Mouse (Mus musculus) kidney, embryonic 16.5 days (tissue): ENCODE results near the gene Usp7. TPM values are rescaled to one million over a fixed set of nuclear protein-coding genes. Genes with fewer than 3 reads are reported as not detected.

Experiments
- ATAC-seq: fragments of 200-750 bp; cut with Nextera tagmentation; 2 replicates; pipeline ENCODE4 v1.8.0; 2017; ENCODE audit warnings: moderate TSS enrichment; ENCODE audit not compliant: low FRiP score, low TSS enrichment
- H3K27ac ChIP-seq: fragments of 300-500 bp; sonication (generic); 2 replicates; pipeline ENCODE4 v1.5.1; 2014; ENCODE audit warnings: low read length
- H3K27me3 ChIP-seq: fragments of 300-500 bp; sonication (generic); 2 replicates; pipeline ENCODE4 v1.6.1; 2014; ENCODE audit warnings: low read length, control low read depth, mixed read lengths; ENCODE audit not compliant: insufficient read depth
- H3K36me3 ChIP-seq: fragments of 300-500 bp; sonication (generic); 2 replicates; pipeline ENCODE4 v1.6.1; 2014; ENCODE audit warnings: low read length, control low read depth, mixed read lengths; ENCODE audit not compliant: insufficient read depth
- H3K4me1 ChIP-seq: fragments of 300-500 bp; sonication (generic); 2 replicates; pipeline ENCODE4 v1.6.1; 2014; ENCODE audit warnings: low read length, control low read depth, mixed read lengths; ENCODE audit not compliant: insufficient read depth
- H3K4me2 ChIP-seq: fragments of 300-500 bp; sonication (generic); replicated peaks from 2 replicates; pipeline ENCODE4 v1.6.1; 2014; ENCODE audit warnings: low read depth, low read length
- H3K4me3 ChIP-seq: fragments of 300-500 bp; sonication (generic); 2 replicates; pipeline ENCODE4 v1.5.1; 2014; ENCODE audit warnings: mild to moderate bottlenecking, low read length
- H3K9ac ChIP-seq: fragments of 300-500 bp; sonication (generic); replicated peaks from 2 replicates; pipeline ENCODE4 v1.6.1; 2014; ENCODE audit warnings: low read length
- H3K9me3 ChIP-seq: fragments of 300-500 bp; sonication (generic); 2 replicates; pipeline ENCODE4 v1.6.1; 2016; ENCODE audit warnings: low read length, control low read depth
- whole genome bisulfite sequencing: fragments of 180-500 bp; shearing (Covaris S2); extraction: QIAGEN DNeasy Blood & Tissue Kit; methylation state at CpG from one replicate; pipeline ENCODE4 v1.1.7; 2014; 5-methylcytosine and 5-hydroxymethylcytosine counted together
- polyA plus RNA-seq: library from polyadenylated mRNA; unstranded; fragments of >200 nt; fragmentation: Nextera tagmentation; extraction: Ambion mirVana; gene quantifications from 2 replicates; pipeline ENCODE4 v1.2.1, GENCODE M21; 2015

The Usp7 gene
- polyA plus RNA-seq, 1 experiment from 2014 or later: 23.8 TPM

GRCm38 (mm10) chr16:8743989-8744388, 48.1 kb downstream of the Usp7 start:
- H3K4me1 ChIP-seq: no peaks in the 10 kb centered on the region
- no peak for ATAC-seq
- H3K9ac ChIP-seq: no peak overlapping the region
- no peaks in the 10 kb centered on the region for H3K27me3 ChIP-seq
- H3K4me3 ChIP-seq: no peak overlapping the region
- no peak overlapping the region for H3K4me2 ChIP-seq
- WGBS: 78% methylated on average over 3 of the region's 3 CpGs
- H3K9me3 ChIP-seq: no peaks in the 10 kb centered on the region
- no peaks in the 10 kb centered on the region for H3K36me3 ChIP-seq
- H3K27ac ChIP-seq: no peak overlapping the region

GRCm38 (mm10) chr16:8741697-8742096, 50.4 kb downstream of the Usp7 start:
- Histone ChIP-seq H3K4me1 (peaks cover 6% of the 10 kb centered on the region; the same call in 1 of the 2 replicates), H3K9me3 (no peaks in the 10 kb centered on the region), H3K27ac (no peak overlapping the region), H3K27me3 (no peaks in the 10 kb centered on the region), H3K4me2 (no peak overlapping the region), H3K4me3 (no peak overlapping the region), H3K36me3 (no peaks in the 10 kb centered on the region), H3K9ac (no peak overlapping the region)
- ATAC-seq: no peak
- 64% methylated on average over 5 of the region's 5 CpGs for WGBS

- no peak for ATAC-seq
- WGBS: 31% methylated on average over 1 of the region's 1 CpGs
- Histone ChIP-seq H3K27me3 (no peaks in the 10 kb centered on the region), H3K4me1 (peaks cover 12% of the 10 kb centered on the region), H3K4me2 (no peak overlapping the region), H3K36me3 (no peaks in the 10 kb centered on the region), H3K27ac (no peak overlapping the region), H3K4me3 (no peak overlapping the region), H3K9ac (no peak overlapping the region), H3K9me3 (no peaks in the 10 kb centered on the region)
These were observed 51.0 kb downstream of the Usp7 start for GRCm38 (mm10) chr16:8741110-8741509.

GRCm38 (mm10) chr16:8738542-8739514, 53.3 kb downstream of the Usp7 start:
- no peaks in the 10 kb centered on the region for H3K9me3 ChIP-seq
- peak overlapping the region; percentile 97 for H3K9ac ChIP-seq
- peak overlapping the region; percentile 99 for H3K4me2 ChIP-seq
- 1% methylated on average over 95 of the region's 126 CpGs for WGBS
- peak overlapping the region; percentile 97 for H3K27ac ChIP-seq
- H3K4me1 ChIP-seq: peaks cover 33% of the 10 kb centered on the region
- H3K27me3 ChIP-seq: no peaks in the 10 kb centered on the region
- H3K4me3 ChIP-seq: peak overlapping the region; percentile 99
- ATAC-seq: peak; percentile 93
- no peaks in the 10 kb centered on the region for H3K36me3 ChIP-seq

- ATAC-seq: peak; percentile 20
- Histone ChIP-seq H3K4me1 (peaks cover 33% of the 10 kb centered on the region), H3K4me3 (peak overlapping the region; percentile 99), H3K27ac (peak overlapping the region; percentile 97), H3K9ac (peak overlapping the region; percentile 97), H3K4me2 (peak overlapping the region; percentile 99), H3K36me3 (0 out of 2 replicates have a peak, but pooled peaks cover 2% of the 10 kb centered on the region), H3K27me3 (no peaks in the 10 kb centered on the region), H3K9me3 (no peaks in the 10 kb centered on the region)
- under 1% methylated on average over 75 of the region's 110 CpGs for WGBS
These were observed 54.2 kb downstream of the Usp7 start for GRCm38 (mm10) chr16:8737666-8738541.

- ATAC-seq: peak; percentile 35; the same call in 1 of the 2 replicates
- peak overlapping the region; percentile 99 for H3K4me2 ChIP-seq
- 0 out of 2 replicates have a peak, but pooled peaks cover 2% of the 10 kb centered on the region for H3K36me3 ChIP-seq
- WGBS: under 1% methylated on average over 11 of the region's 11 CpGs
- H3K27me3 ChIP-seq: no peaks in the 10 kb centered on the region
- no peaks in the 10 kb centered on the region for H3K9me3 ChIP-seq
- peak overlapping the region; percentile 97 for H3K9ac ChIP-seq
- peaks cover 33% of the 10 kb centered on the region for H3K4me1 ChIP-seq
- peak overlapping the region; percentile 99 for H3K4me3 ChIP-seq
- peak overlapping the region; percentile 97 for H3K27ac ChIP-seq
These were observed 54.8 kb downstream of the Usp7 start for GRCm38 (mm10) chr16:8737341-8737665.

GRCm38 (mm10) chr16:8736757-8737156, 55.4 kb downstream of the Usp7 start:
- Histone ChIP-seq H3K27ac (no peak overlapping the region; the same call in 1 of the 2 replicates), H3K4me1 (peaks cover 33% of the 10 kb centered on the region), H3K4me3 (peak overlapping the region; percentile 99), H3K36me3 (0 out of 2 replicates have a peak, but pooled peaks cover 2% of the 10 kb centered on the region), H3K4me2 (peak overlapping the region; percentile 99), H3K9me3 (no peaks in the 10 kb centered on the region), H3K27me3 (no peaks in the 10 kb centered on the region), H3K9ac (peak overlapping the region; percentile 97)
- 2% methylated on average over 7 of the region's 7 CpGs for WGBS
- no peak for ATAC-seq

- Histone ChIP-seq H3K36me3 (0 out of 2 replicates have a peak, but pooled peaks cover 2% of the 10 kb centered on the region), H3K4me2 (peak overlapping the region; percentile 99), H3K4me1 (peaks cover 36% of the 10 kb centered on the region), H3K27ac (0 out of 2 replicates have a peak overlapping the region, but pooled peaks have one; percentile 34), H3K27me3 (no peaks in the 10 kb centered on the region), H3K9me3 (no peaks in the 10 kb centered on the region), H3K4me3 (peak overlapping the region; percentile 99), H3K9ac (peak overlapping the region; percentile 97)
- WGBS: 9% methylated on average over 8 of the region's 8 CpGs
- peak; percentile 31; the same call in 1 of the 2 replicates for ATAC-seq
These were observed 56.1 kb downstream of the Usp7 start for GRCm38 (mm10) chr16:8736032-8736431.

GRCm38 (mm10) chr16:8734693-8735092, 57.4 kb downstream of the Usp7 start:
- peaks cover 36% of the 10 kb centered on the region for H3K4me1 ChIP-seq
- no peak overlapping the region for H3K9ac ChIP-seq
- no peak overlapping the region for H3K4me2 ChIP-seq
- WGBS: 76% methylated on average over 4 of the region's 4 CpGs
- no peak overlapping the region for H3K4me3 ChIP-seq
- 0 out of 2 replicates have a peak, but pooled peaks cover 2% of the 10 kb centered on the region for H3K36me3 ChIP-seq
- no peak overlapping the region for H3K27ac ChIP-seq
- ATAC-seq: no peak
- no peaks in the 10 kb centered on the region for H3K9me3 ChIP-seq
- no peaks in the 10 kb centered on the region for H3K27me3 ChIP-seq
